Mouse (Mus musculus) E14TG2a.4 (cell line): ENCODE data around the gene Cabin1.

Source experiments
- CTCF ChIP-seq: conservative IDR thresholded peaks from 2 replicates; pipeline ENCODE4 v1.5.1; 2014; ENCODE audit warnings: low read length
- NANOG ChIP-seq: IDR thresholded peaks from 2 replicates; pipeline ENCODE4 v1.6.1; 2014; ENCODE audit warnings: borderline replicate concordance, low read length, mixed read lengths
- POU5F1 ChIP-seq: IDR thresholded peaks from 2 replicates; pipeline ENCODE4 v1.6.1; 2014; ENCODE audit warnings: low read length, borderline replicate concordance

- TF ChIP-seq CTCF (no peak), NANOG (no peak), POU5F1 (no peak)
Measured at GRCm38 (mm10) chr10:75697693-75698092, 66.4 kb downstream of the Cabin1 start.
